Mouse (Mus musculus) lung, postnatal 0 days (tissue): Measurements from ENCODE around the gene Srsf3.

ENCODE experiments used
- CTCF ChIP-seq: IDR thresholded peaks from 2 replicates; pipeline ENCODE4 v1.5.1; 2016; ENCODE audit warnings: antibody characterized with exemption, mild to moderate bottlenecking
- EP300 ChIP-seq: IDR thresholded peaks from 2 replicates; pipeline ENCODE4 v1.6.1; 2016; ENCODE audit warnings: antibody characterized with exemption, mild to moderate bottlenecking, control low read depth

DNA sequence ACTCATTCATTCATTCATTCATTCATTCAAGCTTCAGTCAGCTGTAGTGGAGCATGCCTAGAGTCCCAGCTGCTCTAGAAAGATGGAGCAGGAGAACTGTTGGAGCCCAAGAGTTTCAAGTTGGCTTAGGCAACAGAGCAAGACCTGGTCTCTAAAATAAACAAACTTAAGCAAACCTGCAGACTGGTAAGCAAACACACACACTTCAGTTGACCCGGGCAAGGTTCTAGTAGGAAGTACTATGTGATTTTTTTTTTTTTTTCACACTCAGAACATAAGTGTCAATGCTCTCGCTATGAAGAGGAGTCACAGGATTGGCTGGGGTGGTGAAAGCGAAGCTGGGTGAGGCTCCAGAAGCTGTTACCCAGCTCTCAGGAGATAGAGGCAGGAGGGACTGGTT lies 27.2 kb downstream of the Srsf3 start:
- TF ChIP-seq CTCF = no peak
- TF ChIP-seq EP300 = peak; percentile 28; the same call in 1 of the 2 replicates
